Mouse (Mus musculus) thymus, adult 2 months (tissue): ENCODE results near the gene Celf2.

Experiments used
- CTCF ChIP-seq: fragments of 200-500 bp; IDR thresholded peaks from 2 replicates; pipeline ENCODE4 v1.5.1; 2012; ENCODE audit warnings: mild to moderate bottlenecking, control low read depth, low read length, moderate library complexity, borderline replicate concordance; ENCODE audit not compliant: control insufficient read depth, poor library complexity, insufficient read depth; ENCODE audit errors: extremely low read depth
- POLR2A ChIP-seq: fragments of 200-500 bp; IDR thresholded peaks from 2 replicates; pipeline ENCODE4 v1.6.1; 2012; ENCODE audit warnings: mild to moderate bottlenecking, low read length, control low read depth, moderate library complexity; ENCODE audit not compliant: control insufficient read depth, poor library complexity, insufficient read depth; ENCODE audit errors: extremely low read depth

- TF ChIP-seq CTCF (no peak), POLR2A (no peak)
Measured at GRCm38 (mm10) chr2:7045531-7045930, 463.8 kb downstream of the Celf2 start.
